Mouse (Mus musculus): ENCODE data around the gene Arl8b. TPM values are rescaled to one million over a fixed set of nuclear protein-coding genes. Genes with fewer than 3 reads are reported as not detected.

The Arl8b gene
- total and polyA plus RNA-seq, 2 experiments from 2014 or later: 73.1 to 105 TPM

- 90% methylated on average over 2 of the region's 2 CpGs for WGBS
- ATAC-seq (ENCODE audit: low FRiP score) (no peak), DNase-seq (ENCODE audit: low spot score) (no peak)
- no peaks in the 10 kb centered on the region for H3K36me3 ChIP-seq (ENCODE audit: insufficient read depth, low read length)
- H3K4me2 ChIP-seq (ENCODE audit: low read depth, low read length, poor library complexity, severe bottlenecking): no peak overlapping the region
- no peak overlapping the region for H3K4me3 ChIP-seq (ENCODE audit: low read depth, low read length)
- no peaks in the 10 kb centered on the region for H3K27me3 ChIP-seq (ENCODE audit: insufficient read depth, low read length)
- H3K9me3 ChIP-seq (ENCODE audit: low read length): no peaks in the 10 kb centered on the region
- H3K9ac ChIP-seq (replicated peaks; ENCODE audit: low read length, poor library complexity, severe bottlenecking): no peak overlapping the region
- no peak overlapping the region for H3K27ac ChIP-seq (ENCODE audit: low read depth, low read length)
- H3K4me1 ChIP-seq (ENCODE audit: insufficient read depth, low read length): no peaks in the 10 kb centered on the region
- TF ChIP-seq CTCF (IDR thresholded peaks at IDR 0.05): no peak
These were observed 87.5 kb downstream of the Arl8b start for GRCm38 (mm10) chr6:108870421-108870820.

GRCm38 (mm10) chr6:108871251-108871650 is 88.4 kb downstream of the Arl8b start:
- no peak overlapping the region for H3K4me3 ChIP-seq (ENCODE audit: low read depth, low read length)
- peak; percentile 53 for DNase-seq (ENCODE audit: low spot score)
- ATAC-seq (ENCODE audit: low FRiP score): no peak
- no peak for TF ChIP-seq CTCF (IDR thresholded peaks at IDR 0.05)
- H3K27me3 ChIP-seq (ENCODE audit: insufficient read depth, low read length): no peaks in the 10 kb centered on the region
- no peaks in the 10 kb centered on the region for H3K9me3 ChIP-seq (ENCODE audit: low read length)
- no peaks in the 10 kb centered on the region for H3K4me1 ChIP-seq (ENCODE audit: insufficient read depth, low read length)
- H3K27ac ChIP-seq (ENCODE audit: low read depth, low read length): no peak overlapping the region
- H3K36me3 ChIP-seq (ENCODE audit: insufficient read depth, low read length): no peaks in the 10 kb centered on the region
- no peak overlapping the region for H3K9ac ChIP-seq (replicated peaks; ENCODE audit: low read length, poor library complexity, severe bottlenecking)
- no peak overlapping the region for H3K4me2 ChIP-seq (ENCODE audit: low read depth, low read length, poor library complexity, severe bottlenecking)
- 91% methylated on average over 4 of the region's 4 CpGs for WGBS

Other genes starting within 250 kb of the Arl8b start
- 8.8 and 10.8 TPM in 2 replicates for gene Bhlhe40, start 122.5 kb upstream of the Arl8b start, total RNA-seq (2014; rRNA removed)
- 5.9 and 7.9 TPM in 2 replicates for gene Bhlhe40, start 122.5 kb upstream of the Arl8b start, polyA plus RNA-seq (2015; fragmentation: Nextera tagmentation; extraction: Ambion mirVana)
- gene Edem1, start 45.5 kb downstream of the Arl8b start, total RNA-seq (2014; rRNA removed): 11.3 and 13.4 TPM in 2 replicates
- 3.1 and 3.7 TPM in 2 replicates for gene Edem1, start 45.5 kb downstream of the Arl8b start, polyA plus RNA-seq (2015; fragmentation: Nextera tagmentation; extraction: Ambion mirVana)

Measured in midbrain, postnatal 0 days (tissue).